Mouse (Mus musculus) cerebellum, adult 2 months (tissue): ENCODE data around the gene Cd9. TPM values are rescaled to one million over a fixed set of nuclear protein-coding genes. Genes with fewer than 3 reads are reported as not detected.

Experiments used
- DNase-seq, 2 experiments: peaks; one replicate each; pipeline ENCODE4 v3.0.0; 2021
- H3K27ac ChIP-seq: fragments of 200-500 bp; 2 replicates; pipeline ENCODE4 v1.5.1; 2012; ENCODE audit warnings: low read length, control low read depth, inconsistent platforms; ENCODE audit not compliant: insufficient read depth
- H3K27me3 ChIP-seq: fragments of 200-500 bp; 2 replicates; pipeline ENCODE4 v1.6.1; 2012; ENCODE audit warnings: inconsistent platforms, mild to moderate bottlenecking, low read length, moderate library complexity; ENCODE audit not compliant: control insufficient read depth, insufficient read depth
- H3K4me1 ChIP-seq: fragments of 200-500 bp; 2 replicates; pipeline ENCODE4 v1.6.1; 2011; ENCODE audit warnings: low read length; ENCODE audit not compliant: control insufficient read depth, insufficient read depth
- H3K4me3 ChIP-seq: fragments of 200-500 bp; replicated peaks from 2 replicates; pipeline ENCODE3; 2011; ENCODE audit warnings: mild to moderate bottlenecking, low read depth, low read length, control low read depth; ENCODE audit not compliant: insufficient read depth
- CTCF ChIP-seq: fragments of 200-500 bp; IDR thresholded peaks from 2 replicates; pipeline ENCODE4 v1.5.1; 2011; ENCODE audit warnings: low read depth, mild to moderate bottlenecking, control low read depth, low read length, moderate library complexity, borderline replicate concordance; ENCODE audit not compliant: insufficient read depth
- POLR2A ChIP-seq: fragments of 200-500 bp; IDR thresholded peaks from 2 replicates; pipeline ENCODE4 v1.6.1; 2011; ENCODE audit warnings: low read length, control low read depth, borderline replicate concordance; ENCODE audit not compliant: insufficient read depth
- WGBS: fragments of 180-500 bp; shearing (Covaris S2); methylation state at CpG from one replicate; pipeline ENCODE4 v1.1.7; 2018; 5-methylcytosine and 5-hydroxymethylcytosine counted together
- polyA plus RNA-seq: library from polyadenylated mRNA; depleted of rRNA; stranded (reverse); fragments of >200 nt; gene quantifications from 2 replicates; pipeline ENCODE4 v1.2.3, GENCODE M21; 2012

Gene Cd9
- polyA plus RNA-seq, 1 experiment = 96.9 TPM

- Histone ChIP-seq H3K27ac (no peak overlapping the region), H3K27me3 (no peaks in the 10 kb centered on the region), H3K4me1 (no peaks in the 10 kb centered on the region), H3K4me3 (no peak overlapping the region)
- TF ChIP-seq POLR2A = no peak
- TF ChIP-seq CTCF = no peak
- DNase-seq = no peak
Measured at GRCm38 (mm10) chr6:125510645-125511044, 16.1 kb upstream of the Cd9 start.

- H3K27ac ChIP-seq = no peak overlapping the region
- no peak for DNase-seq
- TF ChIP-seq POLR2A (no peak), CTCF (no peak)
- no peak overlapping the region for H3K4me3 ChIP-seq
- H3K4me1 ChIP-seq = no peaks in the 10 kb centered on the region
- WGBS = 72% methylated on average over 3 of the region's 3 CpGs
- H3K27me3 ChIP-seq = no peaks in the 10 kb centered on the region
Measured at GRCm38 (mm10) chr6:125509783-125510182, 15.2 kb upstream of the Cd9 start.

GRCm38 (mm10) chr6:125506427-125506826 is 11.8 kb upstream of the Cd9 start:
- no peak overlapping the region for H3K27ac ChIP-seq
- H3K27me3 ChIP-seq = no peaks in the 10 kb centered on the region; the same call in 1 of the 2 replicates
- H3K4me1 ChIP-seq = no peaks in the 10 kb centered on the region
- no peak overlapping the region for H3K4me3 ChIP-seq
- WGBS = 95% methylated on average over 4 of the region's 4 CpGs
- TF ChIP-seq CTCF = no peak
- no peak for TF ChIP-seq POLR2A
- DNase-seq = no peak

DNA sequence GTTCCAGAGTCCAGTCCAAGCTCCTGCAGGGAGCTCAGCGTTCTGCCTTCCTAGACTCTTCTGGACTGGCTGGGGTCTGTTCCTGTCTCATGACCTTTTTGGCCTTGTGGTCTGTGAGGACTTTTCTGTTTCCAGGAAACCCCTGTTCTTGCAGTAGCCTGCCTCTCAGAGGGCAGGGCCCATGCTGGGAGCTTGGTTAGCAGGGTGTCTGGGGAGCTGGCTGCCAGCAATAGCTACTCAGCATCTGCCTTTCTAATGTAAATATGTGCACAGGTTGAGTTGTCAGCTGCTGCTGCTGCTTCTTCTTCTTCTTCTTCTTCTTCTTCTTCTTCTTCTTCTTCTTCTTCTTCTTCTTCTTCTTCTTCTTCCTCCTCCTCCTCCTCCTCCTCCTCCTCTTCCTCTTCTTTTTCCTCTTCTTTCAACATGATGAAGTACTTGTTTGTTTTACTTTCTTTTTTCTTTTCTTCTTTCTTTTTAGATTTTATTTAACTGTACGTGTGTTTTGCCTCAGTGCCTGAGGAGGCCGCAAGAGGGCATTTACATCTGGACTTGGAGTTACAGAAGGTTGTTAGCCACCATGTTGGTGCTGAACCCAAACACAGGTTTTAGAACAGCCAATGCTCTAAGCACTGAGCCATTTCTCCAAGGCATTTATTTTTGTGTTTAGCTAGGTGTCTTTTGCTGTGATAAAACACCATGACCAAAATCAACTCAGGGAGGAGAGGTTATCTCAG is 10.2 kb upstream of the Cd9 start:
- Histone ChIP-seq H3K4me3 (no peak overlapping the region), H3K27ac (no peak overlapping the region), H3K27me3 (no peaks in the 10 kb centered on the region; the same call in 1 of the 2 replicates), H3K4me1 (no peaks in the 10 kb centered on the region)
- TF ChIP-seq POLR2A = no peak
- TF ChIP-seq CTCF = no peak
- no peak for DNase-seq
- WGBS = 66% methylated on average over 3 of the region's 3 CpGs

DNA sequence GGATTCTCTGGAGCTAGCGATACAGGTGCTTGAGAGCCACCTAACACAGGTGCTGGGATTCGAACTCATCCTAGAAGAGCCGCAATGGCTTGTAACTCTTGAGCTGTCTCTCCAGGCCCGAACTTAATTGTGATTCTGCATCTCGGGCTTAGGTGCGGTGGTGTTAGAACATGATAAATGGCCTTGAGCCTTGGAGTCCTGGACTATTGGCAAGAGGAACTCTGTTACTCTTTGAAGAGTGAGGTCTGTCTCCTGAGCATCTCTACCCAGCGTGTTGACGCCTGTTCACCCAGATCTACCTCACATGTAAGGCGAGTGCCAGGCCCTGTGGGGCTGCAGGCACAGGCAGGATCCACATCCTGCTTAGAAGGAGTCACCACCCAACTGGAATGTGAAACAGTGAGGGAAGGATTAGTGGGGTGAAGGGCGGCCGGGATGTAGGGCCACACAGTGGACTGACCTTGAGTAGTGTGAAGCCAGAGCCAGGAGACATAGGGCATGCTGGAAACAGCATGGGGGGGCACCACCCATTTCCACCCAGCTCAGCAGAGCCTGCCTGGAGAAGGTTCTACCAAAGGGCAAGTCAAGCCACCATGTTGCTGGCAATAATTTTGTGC is 8.7 kb upstream of the Cd9 start:
- 97% methylated on average over 11 of the region's 11 CpGs for WGBS

DNA sequence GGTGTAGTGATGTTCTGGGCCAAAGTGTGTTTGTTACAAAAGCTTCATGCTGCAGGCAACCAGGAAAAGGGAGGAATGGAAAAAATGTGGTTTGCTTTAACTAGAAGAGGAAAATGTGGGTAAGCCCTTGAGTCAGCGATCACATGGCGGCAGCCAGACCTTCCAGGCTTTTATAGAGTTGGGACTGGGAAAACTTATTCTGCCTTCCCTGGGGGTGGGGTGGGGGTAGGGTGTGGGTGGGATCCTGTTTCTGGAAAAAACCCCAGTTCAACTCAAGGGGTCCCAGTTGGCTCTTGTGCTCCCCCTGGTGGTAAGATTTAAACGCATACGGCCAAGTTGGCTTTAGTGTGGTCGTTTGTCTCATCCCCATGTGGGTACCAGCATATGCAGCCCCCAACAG is 3.5 kb upstream of the Cd9 start:
- Histone ChIP-seq H3K4me3 (no peak overlapping the region), H3K4me1 (no peaks in the 10 kb centered on the region), H3K27ac (no peak overlapping the region), H3K27me3 (no peaks in the 10 kb centered on the region; the same call in 1 of the 2 replicates)
- TF ChIP-seq CTCF (peak; percentile 34; the same call in 1 of the 2 replicates), POLR2A (no peak)
- 35% methylated on average over 5 of the region's 5 CpGs for WGBS
- no peak for DNase-seq

More for the DNA sequence above, 8.7 kb upstream of the Cd9 start:
- TF ChIP-seq POLR2A (no peak), CTCF (no peak)
- DNase-seq = no peak
- no peak overlapping the region for H3K4me3 ChIP-seq
- H3K27ac ChIP-seq = no peak overlapping the region
- H3K4me1 ChIP-seq = no peaks in the 10 kb centered on the region
- no peaks in the 10 kb centered on the region; the same call in 1 of the 2 replicates for H3K27me3 ChIP-seq

DNA sequence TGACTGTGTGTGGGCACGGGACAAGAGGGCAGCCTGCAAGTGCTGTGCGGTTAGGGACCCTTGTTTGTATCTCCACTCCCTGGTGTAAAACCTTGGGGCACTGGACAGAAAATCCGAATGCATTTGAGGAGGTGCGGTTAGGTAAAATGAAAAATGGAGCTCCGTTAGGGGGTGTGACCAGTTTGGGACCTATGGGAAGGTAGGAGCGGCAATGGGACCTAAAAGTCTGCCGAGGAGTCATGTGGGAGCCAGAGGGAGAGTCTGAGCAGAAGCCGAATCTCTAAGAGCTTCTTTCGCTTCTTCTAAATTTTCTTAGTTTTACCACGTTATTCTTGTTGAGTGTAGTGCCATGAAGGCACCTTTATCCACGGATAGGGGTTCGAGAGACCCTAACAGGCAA is 1.8 kb upstream of the Cd9 start:
- Histone ChIP-seq H3K27me3 (no peaks in the 10 kb centered on the region), H3K27ac (no peak overlapping the region), H3K4me1 (no peaks in the 10 kb centered on the region), H3K4me3 (no peak overlapping the region)
- no peak for TF ChIP-seq CTCF
- no peak for TF ChIP-seq POLR2A
- 95% methylated on average over 12 of the region's 12 CpGs for WGBS
- no peak for DNase-seq

GRCm38 (mm10) chr6:125495361-125495760 is 770 bp upstream of the Cd9 start:
- Histone ChIP-seq H3K27me3 (no peaks in the 10 kb centered on the region), H3K27ac (no peak overlapping the region), H3K4me3 (no peak overlapping the region), H3K4me1 (no peaks in the 10 kb centered on the region)
- no peak for TF ChIP-seq POLR2A
- TF ChIP-seq CTCF = no peak
- DNase-seq = no peak
- 86% methylated on average over 9 of the region's 9 CpGs for WGBS
